Mouse (Mus musculus): ENCODE measurements at regions not wholly inside any gene's neighbourhood (a gene's known extent, or its start where the extent isn't known, plus 50 kb on each side); places are given as distances from the start of the nearest gene placed in this dataset.

- H3K4me1 ChIP-seq (ENCODE audit: control insufficient read depth in 1 of 2, insufficient read depth in 2 of 2): peaks cover 16 to 52% of the 10 kb centered on the region in 2 experiments
- no peak for DNase-seq (ENCODE audit: extremely low read depth)
- TF ChIP-seq ELF1 (IDR thresholded peaks at IDR 0.05; ENCODE audit: low read depth, low read length) (0 out of 2 replicates have a peak, but pooled peaks have one; percentile 40), NELFE (IDR thresholded peaks at IDR 0.05; ENCODE audit: low read depth, low read length) (no peak)
- H3K27me3 ChIP-seq (replicated peaks): no peaks in the 10 kb centered on the region
- in situ Hi-C loops (cut with MboI; ENCODE audit: low pct_ligation_motif_present, low pct_unique_long_range_greater_than_20kb, low sequenced_read_pairs) (loop anchor here (25.0 kb wide), 1 partner anchor 717 kb away; no protein-coding TSS in a partner anchor), dilution Hi-C loops (cut with MboI; ENCODE audit: extremely low pct_ligation_motif_present, extremely low pct_unique_long_range_greater_than_20kb, low sequenced_read_pairs) (no loop called here)
- H3K4me3 ChIP-seq (replicated peaks in 1 of 3; ENCODE audit: low read depth in 2 of 3, low read length in 2 of 3, poor library complexity in 1 of 3): no peak overlapping the region
- H3K27ac ChIP-seq (ENCODE audit: insufficient read depth, low read depth): no peak overlapping the region
- H3K9ac ChIP-seq (ENCODE audit: insufficient read depth, low read depth): no peak overlapping the region
- no peaks in the 10 kb centered on the region for H3K79me2 ChIP-seq (replicated peaks; ENCODE audit: control insufficient read depth, extremely low read depth, insufficient read depth, poor library complexity, severe bottlenecking)
- no peaks in the 10 kb centered on the region for H3K36me3 ChIP-seq (replicated peaks in 1 of 2; ENCODE audit: control insufficient read depth in 1 of 2, insufficient read depth in 1 of 2, low read length in 1 of 2)
- no peak overlapping the region for H3K4me2 ChIP-seq (ENCODE audit: insufficient read depth, low read depth, poor library complexity, severe bottlenecking)
- no peaks in the 10 kb centered on the region for H3K9me3 ChIP-seq (replicated peaks; ENCODE audit: low read length)
These were observed 72.7 kb upstream of the Sertad2 start for GRCm38 (mm10) chr11:20470396-20470795.

- in situ Hi-C loops (cut with MboI; ENCODE audit: low pct_ligation_motif_present, low pct_unique_long_range_greater_than_20kb, low sequenced_read_pairs): loop anchor here (25.0 kb wide), 1 partner anchor 715 kb away; no protein-coding TSS in a partner anchor
- Histone ChIP-seq H3K9ac (ENCODE audit: insufficient read depth, low read depth) (no peak overlapping the region), H3K4me3 (replicated peaks in 1 of 3; ENCODE audit: low read depth in 2 of 3, low read length in 2 of 3, poor library complexity in 1 of 3) (no peak overlapping the region), H3K27ac (ENCODE audit: insufficient read depth, low read depth) (no peak overlapping the region), H3K79me2 (replicated peaks; ENCODE audit: control insufficient read depth, extremely low read depth, insufficient read depth, poor library complexity, severe bottlenecking) (no peaks in the 10 kb centered on the region), H3K36me3 (replicated peaks in 1 of 2; ENCODE audit: control insufficient read depth in 1 of 2, insufficient read depth in 1 of 2, low read length in 1 of 2) (no peaks in the 10 kb centered on the region), H3K27me3 (replicated peaks) (no peaks in the 10 kb centered on the region), H3K4me1 (ENCODE audit: control insufficient read depth in 1 of 2, insufficient read depth in 2 of 2) (peaks cover 12 to 41% of the 10 kb centered on the region in 2 experiments), H3K4me2 (ENCODE audit: insufficient read depth, low read depth, poor library complexity, severe bottlenecking) (no peak overlapping the region), H3K9me3 (replicated peaks; ENCODE audit: low read length) (no peaks in the 10 kb centered on the region)
- dilution Hi-C loops (cut with MboI; ENCODE audit: extremely low pct_ligation_motif_present, extremely low pct_unique_long_range_greater_than_20kb, low sequenced_read_pairs): no loop called here
- DNase-seq (ENCODE audit: extremely low read depth): no peak
- no peak for TF ChIP-seq NELFE (IDR thresholded peaks at IDR 0.05; ENCODE audit: low read depth, low read length)
These were observed 70.7 kb upstream of the Sertad2 start for GRCm38 (mm10) chr11:20472336-20472735.

GRCm38 (mm10) chr11:20475629-20476028, 67.4 kb upstream of the Sertad2 start:
- peaks cover 1% of the 10 kb centered on the region for H3K9me3 ChIP-seq (replicated peaks; ENCODE audit: low read length)
- TF ChIP-seq NELFE (IDR thresholded peaks at IDR 0.05; ENCODE audit: low read depth, low read length): no peak
- TF ChIP-seq TBP (conservative IDR thresholded peaks at IDR 0.05; ENCODE audit: low read depth, low read length): no peak
- TF ChIP-seq USF2 (conservative IDR thresholded peaks at IDR 0.05; ENCODE audit: low read depth, low read length): no peak
- TF ChIP-seq TCF12 (IDR thresholded peaks at IDR 0.05; ENCODE audit: low read depth, low read length): no peak
- TF ChIP-seq POLR2A (IDR thresholded peaks at IDR 0.05; ENCODE audit: low read depth, low read length): no peak
- no peaks in the 10 kb centered on the region for H3K36me3 ChIP-seq (replicated peaks in 1 of 2; ENCODE audit: control insufficient read depth in 1 of 2, insufficient read depth in 1 of 2, low read length in 1 of 2)
- no peaks in the 10 kb centered on the region for H3K79me2 ChIP-seq (replicated peaks; ENCODE audit: control insufficient read depth, extremely low read depth, insufficient read depth, poor library complexity, severe bottlenecking)
- H3K9ac ChIP-seq (ENCODE audit: insufficient read depth, low read depth): no peak overlapping the region
- no peak for DNase-seq (ENCODE audit: extremely low read depth)
- H3K4me3 ChIP-seq (replicated peaks in 1 of 3; ENCODE audit: low read depth in 2 of 3, low read length in 2 of 3, poor library complexity in 1 of 3): no peak overlapping the region
- peaks cover 0 to 15% of the 10 kb centered on the region in 2 experiments; a peak in 1 of 4 replicates for H3K4me1 ChIP-seq (ENCODE audit: control insufficient read depth in 1 of 2, insufficient read depth in 2 of 2)
- in situ Hi-C loops (cut with MboI; ENCODE audit: low pct_ligation_motif_present, low pct_unique_long_range_greater_than_20kb, low sequenced_read_pairs) (no loop called here), dilution Hi-C loops (cut with MboI; ENCODE audit: extremely low pct_ligation_motif_present, extremely low pct_unique_long_range_greater_than_20kb, low sequenced_read_pairs) (no loop called here)
- H3K4me2 ChIP-seq (ENCODE audit: insufficient read depth, low read depth, poor library complexity, severe bottlenecking): no peak overlapping the region
- H3K27me3 ChIP-seq (replicated peaks): no peaks in the 10 kb centered on the region
- no peak overlapping the region for H3K27ac ChIP-seq (ENCODE audit: insufficient read depth, low read depth)

GRCm38 (mm10) chr11:20476494-20476893, 66.6 kb upstream of the Sertad2 start:
- Histone ChIP-seq H3K27ac (ENCODE audit: insufficient read depth, low read depth) (no peak overlapping the region), H3K27me3 (replicated peaks) (no peaks in the 10 kb centered on the region), H3K4me2 (ENCODE audit: insufficient read depth, low read depth, poor library complexity, severe bottlenecking) (no peak overlapping the region), H3K36me3 (replicated peaks in 1 of 2; ENCODE audit: control insufficient read depth in 1 of 2, insufficient read depth in 1 of 2, low read length in 1 of 2) (no peaks in the 10 kb centered on the region), H3K4me3 (replicated peaks in 1 of 3; ENCODE audit: low read depth in 2 of 3, low read length in 2 of 3, poor library complexity in 1 of 3) (no peak overlapping the region), H3K9me3 (replicated peaks; ENCODE audit: low read length) (peaks cover 3% of the 10 kb centered on the region), H3K4me1 (ENCODE audit: control insufficient read depth in 1 of 2, insufficient read depth in 2 of 2) (peaks cover 0 to 9% of the 10 kb centered on the region in 2 experiments; a peak in 1 of 4 replicates), H3K9ac (ENCODE audit: insufficient read depth, low read depth) (no peak overlapping the region), H3K79me2 (replicated peaks; ENCODE audit: control insufficient read depth, extremely low read depth, insufficient read depth, poor library complexity, severe bottlenecking) (no peaks in the 10 kb centered on the region)
- in situ Hi-C loops (cut with MboI; ENCODE audit: low pct_ligation_motif_present, low pct_unique_long_range_greater_than_20kb, low sequenced_read_pairs) (no loop called here), dilution Hi-C loops (cut with MboI; ENCODE audit: extremely low pct_ligation_motif_present, extremely low pct_unique_long_range_greater_than_20kb, low sequenced_read_pairs) (no loop called here)
- DNase-seq (ENCODE audit: extremely low read depth): no peak
- TF ChIP-seq NRF1 (IDR thresholded peaks at IDR 0.05; ENCODE audit: low read depth, low read length) (no peak), TBP (conservative IDR thresholded peaks at IDR 0.05; ENCODE audit: low read depth, low read length) (no peak), JUN (IDR thresholded peaks at IDR 0.05; ENCODE audit: insufficient read depth, low read depth, low read length) (no peak)

Data from CH12.LX (cell line).